Mouse (Mus musculus) lung, adult 2 months (tissue): ENCODE results near the gene Pcdh7.

ENCODE experiments used
- CTCF ChIP-seq: fragments of 200-500 bp; IDR thresholded peaks from 2 replicates; pipeline ENCODE4 v1.5.1; 2011; ENCODE audit warnings: mild to moderate bottlenecking, low read length, control low read depth; ENCODE audit not compliant: insufficient read depth
- POLR2A ChIP-seq: fragments of 200-500 bp; IDR thresholded peaks from 2 replicates; pipeline ENCODE4 v1.6.1; 2011; ENCODE audit warnings: low read depth, mild to moderate bottlenecking, control low read depth, low read length, borderline replicate concordance; ENCODE audit errors: extremely low read depth

- TF ChIP-seq CTCF: no peak
- no peak for TF ChIP-seq POLR2A
These were observed 18.0 kb downstream of the Pcdh7 start for GRCm38 (mm10) chr5:57735723-57736122.
